Mouse (Mus musculus): ENCODE measurements around the gene Edf1.

- TF ChIP-seq CTCF (IDR thresholded peaks at IDR 0.05; ENCODE audit: borderline replicate concordance, insufficient read depth, low read depth, low read length), result no peak
- no peak for TF ChIP-seq POLR2A (IDR thresholded peaks at IDR 0.05; ENCODE audit: borderline replicate concordance, insufficient read depth, low read length)
Observed at GRCm38 (mm10) chr2:25536531-25536930, 21.1 kb upstream of the Edf1 start.
